Mouse (Mus musculus) mature B cell (primary cell): Measurements from ENCODE around the gene Ly6g6e.
"Not testable (repeated sequence)": the region's sequence is repeated elsewhere in the genome, so short reads cannot be mapped to it uniquely, and the experiment has no call there.

ENCODE experiments used
- in situ Hi-C: fragments of 300-500 bp; cut with MboI; formaldehyde crosslinking; loops from 2 replicates; pipeline ENCODE4 v1.14.3; 2019

Gene Ly6g6e

DNA sequence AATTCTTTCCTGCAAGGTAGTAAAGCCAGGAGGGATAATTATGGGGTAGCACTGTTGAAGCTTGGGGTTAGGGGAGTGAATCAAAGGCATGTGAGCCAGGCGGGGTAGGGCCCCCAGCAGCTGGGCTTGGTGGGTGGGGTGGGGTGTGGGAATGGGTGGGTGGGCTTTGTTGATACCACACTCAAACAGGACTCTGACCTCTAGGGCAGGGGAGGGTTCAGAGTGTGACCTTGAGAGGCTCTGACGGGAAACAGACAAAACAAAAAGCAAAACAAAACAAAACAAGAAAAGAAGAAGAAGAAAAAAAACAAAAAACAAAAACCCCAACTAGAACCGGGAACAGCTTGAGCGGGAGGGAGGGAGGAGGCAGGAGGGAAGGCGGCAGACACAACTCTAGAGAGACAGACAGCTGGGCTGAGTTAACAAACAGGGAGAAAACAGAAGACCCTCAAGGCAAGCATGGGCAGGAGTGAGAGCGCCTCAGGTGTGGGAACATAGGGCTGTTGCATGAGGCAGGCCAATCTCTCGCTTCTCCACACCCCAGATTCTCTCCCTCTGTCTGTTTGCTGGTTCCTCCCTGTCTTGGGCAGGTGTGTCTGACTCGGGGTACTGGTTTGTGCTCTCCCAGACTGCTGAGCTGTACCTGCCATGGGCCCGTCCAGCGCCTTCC is at the start of gene Ly6g6e:
Gene Ly6g6e, plus strand, starts transcription at position 396 of the 670 bp plus-strand sequence.
- in situ Hi-C loops = no loop called here

DNA sequence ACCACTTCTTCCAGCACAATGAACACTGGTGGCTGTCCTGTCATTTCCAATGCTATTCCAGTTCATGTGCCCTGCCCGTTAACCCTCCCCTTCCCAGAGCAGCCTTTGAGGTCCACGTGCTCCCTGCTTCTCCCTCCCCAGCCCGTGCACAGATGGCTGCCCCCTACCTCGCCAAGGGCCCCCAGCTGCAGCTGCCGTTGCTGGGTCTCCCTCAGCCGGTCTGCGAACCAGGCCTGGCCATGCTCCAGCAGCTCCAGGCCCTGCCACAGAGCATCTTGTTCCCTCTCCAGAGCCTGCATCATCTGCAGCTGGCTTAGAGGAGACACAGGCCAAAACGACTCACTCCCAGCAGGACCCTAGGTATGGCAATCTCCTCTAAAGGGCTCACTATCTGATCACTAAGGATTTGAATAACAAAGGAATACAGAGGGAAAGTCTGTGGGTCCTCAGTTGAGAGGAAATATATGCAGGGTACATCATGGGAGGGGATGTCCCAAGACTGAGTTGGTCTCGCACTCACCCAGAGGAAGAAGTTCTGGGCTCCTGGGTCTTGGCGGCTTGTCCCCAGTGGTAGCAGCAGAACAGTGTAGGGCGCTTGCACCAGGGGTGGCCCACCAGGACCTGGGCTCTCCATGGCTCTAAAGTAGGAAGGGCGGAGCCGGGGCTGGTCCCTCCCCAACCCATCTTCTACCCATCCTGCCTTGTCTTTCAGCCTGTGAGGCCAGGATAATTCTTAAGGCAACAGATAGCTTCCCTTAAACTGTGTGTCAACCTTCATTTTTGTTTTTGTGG is 49.2 kb upstream of the Ly6g6e start, which contains the start of gene Sapcd1:
Gene Sapcd1, minus strand, starts transcription at position 740 of the 792 bp plus-strand sequence.
- in situ Hi-C loops = no loop called here

DNA sequence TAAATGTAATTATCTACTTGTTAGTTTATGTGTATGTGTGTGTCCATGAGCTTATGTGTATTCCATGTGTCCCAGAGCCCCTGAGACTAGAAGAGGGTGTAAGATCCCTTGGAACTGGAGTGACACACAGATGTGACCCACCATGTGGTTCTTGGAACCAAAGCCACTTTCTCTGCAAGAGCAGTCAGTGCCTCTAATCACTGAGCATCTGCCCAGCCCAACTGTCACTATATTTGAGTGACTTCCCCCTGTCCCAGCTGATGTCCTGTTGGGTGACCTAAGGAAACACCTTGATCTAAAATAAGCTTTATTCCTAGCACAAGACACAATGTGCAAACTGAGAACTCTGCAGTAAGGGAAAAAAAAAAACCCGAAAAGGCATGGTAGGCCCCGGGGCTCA is 48.4 kb upstream of the Ly6g6e start:
- in situ Hi-C loops = no loop called here

DNA sequence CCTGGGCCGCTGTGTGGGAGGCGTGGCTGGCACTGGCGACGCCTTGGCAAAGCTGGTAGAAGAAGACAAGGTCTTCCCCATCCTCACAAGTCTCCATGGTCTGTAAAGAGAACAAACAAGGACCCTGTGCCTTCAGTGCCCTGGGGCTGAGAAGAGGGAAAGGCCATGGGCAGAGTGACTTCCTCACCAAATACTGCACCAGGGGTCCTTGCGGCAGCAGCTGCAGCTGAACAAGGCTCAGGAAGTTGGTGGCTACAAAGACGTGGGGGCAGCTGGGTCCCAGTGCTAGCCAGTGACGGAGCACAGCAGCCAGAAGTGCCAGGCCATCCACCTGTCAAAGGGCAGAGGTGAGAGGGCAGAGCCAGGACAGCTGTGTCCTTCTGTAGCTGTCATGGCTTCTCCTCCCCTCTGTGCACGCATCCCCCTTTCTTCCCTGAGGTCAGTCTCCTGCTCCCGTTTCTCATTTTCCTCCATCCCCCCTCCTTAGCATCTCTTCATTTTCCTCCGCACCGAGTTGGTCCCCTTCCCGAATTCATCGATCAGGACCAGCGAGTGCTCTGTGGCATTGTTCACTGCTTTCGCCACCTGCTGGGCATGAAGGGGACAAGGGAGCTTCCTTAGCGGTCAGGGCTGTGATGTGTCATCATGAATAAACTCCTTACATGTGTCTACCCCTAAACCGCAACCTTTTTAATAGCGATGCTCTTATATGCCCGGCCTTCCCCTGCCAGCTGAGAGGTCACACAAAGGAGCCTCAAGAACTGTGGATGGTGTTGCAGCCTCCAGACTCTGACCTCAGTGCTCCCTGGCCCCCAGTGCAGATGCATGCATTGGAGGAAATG is 46.8 kb upstream of the Ly6g6e start:
- in situ Hi-C loops = no loop called here

DNA sequence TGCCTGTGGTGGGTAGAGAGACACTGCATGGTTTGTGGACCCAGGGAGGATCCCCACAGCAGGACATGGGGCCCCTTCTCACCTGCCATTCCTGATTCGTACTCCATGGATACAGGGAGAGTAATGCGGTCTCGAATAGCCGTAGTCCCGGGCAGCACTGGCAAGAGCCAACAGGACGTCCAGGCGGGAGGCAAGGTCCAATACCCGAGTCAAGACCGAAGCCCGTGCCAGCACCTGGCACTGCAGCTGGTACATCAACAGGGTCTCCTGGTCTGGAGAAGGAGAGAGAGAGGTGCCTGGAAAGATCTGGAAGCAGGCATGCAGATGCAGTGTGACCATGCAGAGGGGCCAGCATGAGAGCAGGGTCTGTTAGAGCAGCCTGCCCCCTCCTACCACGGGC is 45.4 kb upstream of the Ly6g6e start:
- in situ Hi-C loops = no loop called here

DNA sequence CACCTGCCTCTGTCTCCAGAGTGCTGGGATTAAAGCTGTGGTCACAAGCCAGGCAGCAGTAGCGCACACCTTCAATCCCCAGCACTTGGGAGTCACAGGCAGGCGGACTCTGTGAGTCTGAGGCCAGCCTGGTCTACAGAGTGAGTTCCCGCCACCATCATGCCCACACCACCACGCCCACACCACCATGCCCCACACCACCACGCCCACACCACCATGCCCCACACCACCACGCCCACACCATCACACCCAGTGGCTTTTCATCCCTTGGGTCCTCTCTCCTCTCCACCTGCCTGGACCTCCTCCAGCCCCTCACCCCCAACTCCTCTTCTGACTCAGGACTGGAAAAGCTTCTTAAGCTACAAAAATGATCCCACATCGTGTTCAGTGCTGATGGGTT is 44.8 kb upstream of the Ly6g6e start:
- in situ Hi-C loops = no loop called here

DNA sequence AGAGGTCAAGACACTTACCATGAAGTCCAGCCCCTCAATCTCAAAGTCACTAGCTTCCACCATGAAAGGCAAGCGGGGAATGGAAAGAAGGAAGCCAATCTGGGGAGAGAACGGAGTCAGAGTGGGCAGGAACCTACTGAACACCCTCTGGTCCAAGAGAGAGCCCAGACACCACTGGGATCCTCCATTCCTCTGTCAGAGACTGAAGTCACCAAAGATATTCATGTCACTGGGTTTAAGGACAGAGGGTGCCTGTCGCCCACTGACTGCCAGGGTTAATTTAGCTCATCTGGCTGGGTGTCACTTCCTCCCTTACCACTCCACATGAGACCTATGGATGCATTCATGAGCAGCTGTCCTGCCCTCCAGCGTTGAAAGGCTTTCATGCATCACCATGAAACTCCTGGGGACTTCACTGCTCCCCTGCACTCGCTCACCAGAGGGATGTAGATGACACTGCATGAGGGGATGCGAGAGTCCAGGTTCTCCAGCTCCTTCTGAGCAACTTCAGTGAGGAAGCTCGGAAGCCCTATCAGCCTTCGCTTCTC is 44.3 kb upstream of the Ly6g6e start:
- in situ Hi-C loops = no loop called here

DNA sequence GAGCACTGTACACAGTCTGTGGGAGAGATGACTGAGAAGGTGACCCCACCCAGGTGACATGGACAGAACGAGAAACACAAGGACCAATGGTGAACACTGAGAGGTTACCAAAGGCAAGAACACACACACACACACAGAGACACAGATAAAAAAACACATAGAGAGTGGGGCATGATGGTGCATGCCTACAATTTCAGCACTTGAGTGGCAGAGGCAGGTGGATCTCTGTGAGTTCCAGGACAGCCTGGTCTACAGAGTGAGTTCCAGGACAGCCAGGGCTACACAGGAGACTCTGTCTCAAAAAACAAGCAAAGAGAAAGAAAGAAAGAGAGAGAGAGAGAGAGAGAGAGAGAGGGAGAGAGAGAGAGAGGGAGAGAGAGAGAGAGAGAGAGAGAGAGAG is 43.0 kb upstream of the Ly6g6e start:
- in situ Hi-C loops = not testable (repeated sequence)

DNA sequence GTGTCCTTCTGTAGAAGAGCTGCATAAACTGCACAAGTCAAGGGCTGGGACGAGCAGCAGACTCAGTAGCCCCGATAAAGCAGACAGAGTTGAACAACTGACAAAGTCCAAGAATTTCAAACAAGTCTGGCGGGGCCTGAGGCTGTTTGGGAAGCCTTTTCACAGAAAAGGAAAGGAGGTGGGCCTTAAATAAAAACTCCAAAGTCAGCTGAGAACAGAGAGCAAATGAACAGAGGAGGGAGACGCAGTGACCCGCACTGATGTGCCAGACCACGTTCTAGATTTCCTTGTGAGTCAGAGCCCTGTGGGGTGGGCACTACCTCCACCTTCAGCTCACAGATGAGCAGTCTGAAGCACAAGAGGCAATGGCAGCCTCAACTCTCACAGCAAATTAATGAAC is 41.8 kb upstream of the Ly6g6e start:
- in situ Hi-C loops = no loop called here

DNA sequence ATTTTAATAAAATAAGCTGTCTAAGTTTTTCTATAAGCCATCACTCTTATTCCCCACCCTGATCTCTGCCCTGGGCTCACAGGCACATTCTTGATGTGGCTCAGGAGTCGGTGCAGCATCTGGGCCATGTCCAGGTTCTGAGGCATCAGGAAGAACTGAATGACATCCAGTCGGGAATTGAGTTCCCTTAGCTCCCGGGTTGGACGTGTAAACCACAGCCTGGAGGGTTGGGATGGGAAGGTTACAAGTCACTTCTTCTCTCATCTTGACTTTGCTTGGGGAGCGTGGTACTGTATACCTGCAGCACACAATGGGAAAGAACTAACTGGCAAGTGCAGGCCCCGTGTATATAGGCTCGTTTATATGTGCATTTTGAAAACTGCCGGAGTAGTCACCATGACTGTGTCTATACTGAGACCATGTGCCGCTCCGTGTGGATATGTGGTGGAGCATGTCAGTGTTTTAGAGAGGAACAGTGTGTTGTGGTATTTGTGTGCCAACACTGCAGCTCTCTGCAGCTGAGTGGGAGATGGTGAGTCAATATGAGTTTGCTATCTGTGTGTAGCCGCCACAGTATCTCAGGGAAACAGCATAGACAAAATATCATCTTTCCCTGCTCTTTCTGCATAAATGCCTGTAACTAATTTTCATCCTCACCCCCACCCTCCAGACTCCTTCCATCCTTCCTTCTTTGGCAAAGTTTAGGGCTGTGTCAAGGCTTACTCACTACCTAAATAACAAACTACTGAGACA is 37.4 kb upstream of the Ly6g6e start:
- in situ Hi-C loops = no loop called here

DNA sequence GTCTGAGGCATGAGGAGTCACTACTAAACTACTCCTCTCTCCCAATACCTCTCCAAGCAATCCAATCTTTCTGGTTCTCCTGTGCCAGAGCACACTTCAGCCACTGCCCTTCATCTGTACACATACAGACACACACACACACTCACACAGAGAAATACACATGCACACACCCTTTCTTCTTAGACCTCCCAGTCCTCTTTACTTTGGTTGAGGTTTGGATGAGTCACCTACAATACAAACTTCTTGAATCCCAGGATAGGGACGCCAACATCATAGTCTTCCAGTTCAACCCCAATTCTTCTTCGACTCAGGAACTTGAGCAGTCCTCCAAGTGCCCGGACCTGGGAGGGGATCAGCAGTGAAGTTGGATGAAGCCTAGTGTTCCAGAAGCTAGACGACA is 32.9 kb upstream of the Ly6g6e start:
- in situ Hi-C loops = no loop called here

DNA sequence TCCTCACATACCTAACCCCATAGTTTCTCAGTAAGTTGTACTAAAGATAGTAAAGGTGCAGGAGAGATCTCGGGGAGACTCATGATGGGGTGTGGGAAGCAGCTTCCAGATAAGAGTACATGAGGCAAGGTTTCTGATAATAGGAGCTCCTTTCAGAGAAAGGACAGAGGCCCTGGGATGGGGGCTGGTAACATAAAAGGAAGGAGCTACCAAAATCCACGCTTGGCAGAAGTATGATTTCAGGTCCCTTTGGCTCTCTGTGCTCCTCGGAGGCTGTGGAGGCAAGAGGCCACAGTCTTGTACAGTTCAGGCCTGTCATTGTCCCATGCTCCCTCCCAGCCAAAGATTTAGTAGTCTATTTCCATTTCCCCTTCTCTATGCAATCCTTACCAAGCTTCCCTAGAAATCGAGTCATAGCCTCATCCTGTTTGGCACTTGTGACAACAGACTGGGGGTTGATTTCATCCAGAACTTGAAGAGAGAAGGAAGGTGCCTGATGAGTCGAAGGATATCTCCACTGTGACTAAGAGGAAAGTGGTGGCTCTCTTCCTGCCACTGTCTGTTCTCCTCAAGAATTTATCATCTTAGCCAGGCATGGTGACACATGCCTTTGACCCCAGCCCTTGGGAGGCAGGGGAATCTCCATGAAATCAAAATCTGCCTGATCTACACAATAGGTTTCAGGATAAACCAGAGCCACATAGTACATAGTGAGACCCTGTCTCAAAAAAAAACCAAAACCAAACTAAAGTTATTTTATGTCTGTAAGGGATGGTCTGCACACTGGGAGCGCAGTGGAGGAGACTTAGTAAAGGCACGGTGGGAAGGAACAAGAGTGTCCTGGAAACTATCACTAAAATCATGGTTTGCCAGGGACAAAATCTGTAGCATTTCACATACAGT is 31.5 kb upstream of the Ly6g6e start:
- in situ Hi-C loops = no loop called here

DNA sequence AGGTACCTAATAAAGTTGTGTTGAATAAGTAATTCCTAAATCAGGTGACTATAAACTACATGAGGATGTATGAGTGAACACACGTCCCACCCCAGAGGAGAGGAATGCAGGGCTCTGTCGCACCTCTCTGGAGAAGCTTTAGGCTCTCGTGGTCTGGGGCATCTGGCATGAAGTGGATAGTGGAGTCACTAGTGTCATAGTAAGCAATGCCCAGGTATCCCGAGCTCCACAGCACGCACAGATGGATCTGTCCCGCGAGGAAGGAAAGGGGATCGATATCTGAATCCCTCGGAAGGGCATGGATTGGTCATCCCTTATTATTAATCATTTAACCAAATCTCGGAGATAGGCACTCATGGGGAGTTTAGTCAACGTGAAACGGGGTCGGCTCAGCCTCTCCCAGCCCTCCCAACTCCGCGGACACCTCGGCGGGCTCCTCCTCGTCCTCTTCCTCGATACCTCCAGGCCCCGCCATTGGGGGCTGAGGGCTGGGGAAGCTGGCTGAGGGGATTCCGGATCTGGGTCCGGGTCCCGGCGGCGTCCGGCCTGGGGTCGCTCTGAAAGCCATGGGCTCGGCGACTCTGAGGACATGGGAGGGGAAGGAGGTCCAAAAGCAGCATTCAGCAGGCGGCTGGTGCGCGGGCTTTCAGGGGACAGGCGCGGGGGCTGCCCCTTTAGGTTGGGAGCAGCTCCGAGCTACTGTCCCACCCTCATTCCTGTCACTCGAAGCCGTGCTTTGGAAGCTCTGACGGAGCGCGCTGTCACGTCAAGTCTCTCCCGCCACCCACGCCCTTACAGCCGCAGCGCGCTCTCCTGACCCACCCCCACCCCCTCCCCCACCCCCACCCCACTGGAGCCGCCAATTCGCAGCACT is 30.7 kb upstream of the Ly6g6e start:
- in situ Hi-C loops = no loop called here

DNA sequence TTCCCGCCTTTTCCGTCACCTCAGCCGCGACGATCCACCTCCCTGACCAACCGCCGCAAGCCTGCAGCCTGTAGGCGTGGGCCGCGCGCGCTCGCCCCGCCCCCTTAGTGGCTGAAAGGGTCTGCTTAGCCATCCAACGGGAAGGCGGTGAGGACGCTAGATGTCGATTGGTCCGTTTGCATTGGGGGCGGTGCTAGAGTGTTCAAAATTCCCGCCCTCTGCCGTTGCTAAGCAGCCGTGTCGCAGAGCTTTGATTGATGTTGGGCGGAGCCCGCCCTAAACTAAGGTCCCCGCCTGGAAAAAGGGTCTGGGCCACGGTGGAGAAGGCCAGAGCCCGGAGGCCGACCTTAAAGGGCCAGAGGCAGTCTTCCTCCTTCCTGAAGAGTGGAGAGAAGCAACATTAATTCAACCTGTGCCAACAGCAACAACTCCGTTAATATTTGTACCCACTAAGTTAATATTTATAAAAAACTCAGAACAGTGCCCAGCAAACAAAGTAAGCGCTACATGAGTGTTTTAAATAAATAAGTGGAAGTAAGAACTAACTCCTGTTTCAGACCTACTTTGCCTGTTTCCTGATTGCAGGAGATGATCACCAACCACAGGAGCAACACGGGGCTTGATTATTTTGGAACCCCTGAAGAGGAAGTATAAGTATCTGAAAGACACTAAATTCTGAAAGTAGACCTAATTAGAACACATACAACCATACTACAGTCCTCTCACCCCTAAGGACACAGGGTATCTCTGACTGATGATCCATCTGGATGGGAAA is 29.8 kb upstream of the Ly6g6e start, which contains the start of gene Msh5:
Gene Msh5, minus strand, starts transcription at position 65 of the 775 bp plus-strand sequence.
- in situ Hi-C loops = no loop called here

DNA sequence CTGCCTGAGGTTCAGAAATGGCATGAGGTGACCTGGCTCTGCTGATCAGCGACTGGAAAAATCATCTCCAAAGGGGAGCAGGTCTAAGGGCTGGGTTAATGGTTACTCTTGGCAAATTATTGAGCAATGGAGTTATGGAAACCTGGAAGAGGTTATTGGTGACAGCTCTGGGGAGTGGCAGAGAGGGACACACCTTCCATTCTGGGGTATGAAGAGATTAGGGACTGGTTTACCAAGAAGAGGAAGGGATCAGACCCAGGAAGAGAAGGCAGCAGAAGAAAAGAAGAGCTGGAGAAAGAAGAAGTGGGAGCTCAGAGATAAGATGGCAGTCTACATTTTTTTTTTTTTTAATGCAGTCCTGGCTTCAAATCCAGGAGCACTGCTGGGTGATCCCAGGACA is 29.0 kb upstream of the Ly6g6e start:
- in situ Hi-C loops = no loop called here

DNA sequence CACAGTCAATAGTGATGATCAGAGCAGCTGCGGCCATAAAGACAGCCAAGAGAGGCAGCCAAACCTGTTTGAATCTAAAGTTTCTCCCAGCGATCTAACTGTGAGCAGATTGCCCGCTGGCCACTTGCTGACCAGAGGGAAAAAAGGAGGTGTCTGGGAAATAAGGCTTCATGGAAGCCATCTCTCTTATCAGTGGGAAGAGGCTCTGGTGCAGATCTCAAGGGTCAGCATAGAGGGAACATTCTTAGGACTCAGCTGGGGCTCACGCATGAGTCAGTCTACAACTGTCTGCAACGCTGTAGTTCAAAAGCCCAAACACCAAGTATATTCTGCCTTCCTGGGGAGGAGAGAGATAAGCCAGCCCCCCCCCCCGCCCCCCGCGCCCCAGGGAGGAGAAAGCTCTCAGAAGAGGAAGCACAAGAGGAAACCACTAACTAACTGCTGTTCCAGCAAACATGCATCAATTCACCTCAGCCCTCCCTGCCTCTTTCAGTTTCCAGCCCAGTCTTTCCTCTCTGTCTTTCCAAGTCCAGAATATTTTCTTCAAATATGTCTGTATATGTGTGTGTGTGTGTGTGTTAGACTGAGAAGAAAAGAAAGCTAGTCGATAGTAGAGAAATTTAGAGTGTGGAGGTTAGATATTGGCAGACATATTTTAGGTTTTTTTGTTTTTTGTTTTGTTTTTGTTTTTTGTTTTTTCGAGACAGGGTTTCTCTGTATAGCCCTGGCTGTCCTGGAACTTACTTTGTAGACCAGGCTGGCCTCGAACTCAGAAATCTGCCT is 28.4 kb upstream of the Ly6g6e start:
- in situ Hi-C loops = no loop called here

DNA sequence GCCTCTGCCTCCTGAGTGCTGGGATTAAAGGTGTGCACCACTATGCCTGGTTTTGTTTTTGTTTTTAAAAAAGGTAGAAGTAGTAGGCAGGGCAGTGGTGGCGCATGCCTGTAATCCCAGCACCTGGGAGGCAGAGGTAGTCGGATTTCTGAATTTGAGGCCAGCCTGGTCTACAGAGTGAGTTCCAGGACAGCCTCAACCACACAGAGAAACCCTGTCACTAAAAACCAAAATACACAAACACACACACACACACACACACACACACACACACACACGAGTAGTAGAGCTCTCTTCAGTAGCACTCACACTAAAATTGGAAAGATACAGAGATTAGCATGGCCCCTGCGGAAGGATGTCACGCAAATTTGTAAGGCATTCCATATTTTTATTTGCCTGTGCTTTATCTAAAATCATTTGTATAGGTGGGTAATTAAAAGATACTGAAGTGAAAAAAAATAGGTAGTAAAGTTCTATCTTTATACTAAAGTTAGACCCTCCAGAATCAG is 27.7 kb upstream of the Ly6g6e start:
- in situ Hi-C loops = no loop called here
